Mouse (Mus musculus) MEL (cell line): ENCODE measurements around the gene Mcm2.

Experiments used
- ETS1 ChIP-seq: IDR thresholded peaks from 2 replicates; pipeline ENCODE4 v1.6.1; 2012; ENCODE audit warnings: low read depth, mild to moderate bottlenecking, inconsistent platforms, low read length, improper control_type of control experiment, moderate library complexity
- MYC ChIP-seq: IDR thresholded peaks from 2 replicates; pipeline ENCODE4 v1.6.1; 2011; ENCODE audit warnings: low read depth, mild to moderate bottlenecking, low read length, improper control_type of control experiment, moderate library complexity
- USF2 ChIP-seq, 2 experiments: IDR thresholded peaks; 2 replicates each; pipeline ENCODE4 v1.6.1; 2011 to 2012; ENCODE audit warnings: improper control_type of control experiment in 2 of 2, low read length in 2 of 2, borderline replicate concordance in 1 of 2, inconsistent platforms in 1 of 2, low read depth in 1 of 2, mild to moderate bottlenecking in 1 of 2; ENCODE audit not compliant: insufficient read depth in 1 of 2

DNA sequence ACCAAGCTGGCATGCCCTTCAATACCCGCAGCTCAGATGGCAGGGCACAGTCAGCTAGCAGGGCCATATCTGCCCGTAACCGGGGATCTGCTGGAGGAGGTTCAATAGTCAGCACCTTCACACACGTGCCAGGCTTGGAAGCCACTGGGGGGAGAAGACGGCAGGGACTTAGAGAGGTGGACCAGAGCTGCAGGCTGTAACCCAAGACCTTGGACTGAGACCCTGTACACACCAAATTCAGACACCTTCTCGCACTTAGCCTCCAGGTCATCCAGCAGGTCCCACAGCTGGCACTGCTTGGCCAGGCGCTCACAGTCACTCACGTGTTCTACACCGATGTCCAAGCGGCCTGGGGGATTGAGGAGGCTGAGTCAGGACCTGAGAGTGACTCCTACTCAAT, 60.0 kb downstream of the Mcm2 start:
- no peak for TF ChIP-seq USF2 (IDR thresholded peaks at IDR 0.05; ENCODE audit: borderline replicate concordance in 1 of 2, insufficient read depth in 1 of 2, low read depth in 1 of 2, low read length in 2 of 2)
- no peak for TF ChIP-seq MYC
- TF ChIP-seq ETS1 = no peak
